Mouse (Mus musculus) bone marrow, adult 2 months (tissue): ENCODE results near the gene Serinc3.

Experiments used
- CTCF ChIP-seq: fragments of 200-500 bp; IDR thresholded peaks from 2 replicates; pipeline ENCODE4 v1.5.1; 2011; ENCODE audit warnings: low read length, control low read depth; ENCODE audit not compliant: control insufficient read depth, insufficient read depth
- POLR2A ChIP-seq: fragments of 200-500 bp; IDR thresholded peaks from 2 replicates; pipeline ENCODE4 v1.6.1; 2011; ENCODE audit warnings: low read depth, mild to moderate bottlenecking, control low read depth, low read length, borderline replicate concordance; ENCODE audit not compliant: control insufficient read depth

DNA sequence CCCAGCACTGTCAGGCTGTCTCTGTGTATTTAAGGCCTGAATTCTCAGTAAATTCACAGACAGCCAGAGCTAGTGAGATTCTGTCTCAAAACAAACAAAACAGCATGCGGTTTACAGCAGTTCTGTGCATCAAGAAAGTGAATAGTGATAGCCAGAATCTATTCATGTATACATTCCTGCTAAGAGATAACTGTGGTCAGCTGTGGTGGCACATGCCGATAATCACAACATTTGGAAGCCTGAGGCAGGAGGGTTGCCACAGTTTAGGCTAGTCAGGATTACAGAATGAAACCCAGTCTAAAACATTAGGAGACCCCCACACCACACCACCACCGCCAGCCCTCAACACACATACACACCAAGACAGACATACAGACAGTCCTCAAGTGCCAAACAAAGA, 44.8 kb upstream of the Serinc3 start:
- no peak for TF ChIP-seq POLR2A
- no peak for TF ChIP-seq CTCF
